ENCODE assay signal across 8 mouse cellular contexts in genomic region chr2:25318971-25319773, GRCm38 (mm10). TPM values are rescaled to one million over a fixed set of nuclear protein-coding genes. Genes with fewer than 3 reads are reported as not detected.
DNase-seq lines count a peak whose midpoint lies in the region; ATAC-seq and TF ChIP-seq lines count a peak whose summit lies in the region.

Gene Grin1, minus strand, starts transcription at chr2:25319187.

- peak within 1 kb of the TSS; percentile 69 for H3K4me2 ChIP-seq in hindbrain, postnatal 0 days (ENCODE audit: low read depth, low read length)

- peak within 1 kb of the TSS; percentile 72 for H3K9ac ChIP-seq in hindbrain, postnatal 0 days (replicated peaks; ENCODE audit: low read length)

- H3K9me3 ChIP-seq in hindbrain, postnatal 0 days (ENCODE audit: low read length), result no peaks in the 10 kb centered on the region

- H3K27me3 ChIP-seq in hindbrain, postnatal 0 days (ENCODE audit: insufficient read depth, low read length), result no peaks in the 10 kb centered on the region

- peak within 1 kb of the TSS; percentile 92 for H3K27ac ChIP-seq in hindbrain, postnatal 0 days

- no peak for TF ChIP-seq CTCF in hindbrain, postnatal 0 days (IDR thresholded peaks at IDR 0.05; ENCODE audit: low read depth)

- ATAC-seq in hindbrain, postnatal 0 days, result peak; percentile 85

- peaks cover 4% of the 10 kb centered on the region; the same call in 1 of the 2 replicates for H3K36me3 ChIP-seq in hindbrain, postnatal 0 days (ENCODE audit: insufficient read depth, low read length)

- 10% methylated on average over 58 of the region's 58 CpGs for WGBS in hindbrain, postnatal 0 days

- no peaks in the 10 kb centered on the region for H3K4me1 ChIP-seq in hindbrain, postnatal 0 days (ENCODE audit: insufficient read depth, low read length)

- peak; percentile 21 for DNase-seq in T-cell, adult 2 months (ENCODE audit: low spot score)
- peak; percentile 90 for DNase-seq in cerebellum, adult 11-12 months
- peak; percentile 78 for DNase-seq in forelimb bud, embryonic 11.5 days (ENCODE audit: low read depth, low spot score)
- peak; percentile 96 for DNase-seq in hindbrain, postnatal 0 days (ENCODE audit: low spot score)
- DNase-seq in left cerebral cortex, adult 8-10 months (ENCODE audit: low spot score in 2 of 2), result peak; percentile 68 to 91
- peak; percentile 66 to 68 for DNase-seq in lung, postnatal 4 days
- peak; percentile 54 for DNase-seq in retina, postnatal 7 days (ENCODE audit: low read depth, low spot score)
- peak; percentile 35 for DNase-seq in urinary bladder, postnatal 36 days (ENCODE audit: low spot score in 2 of 2)

- H3K4me3 ChIP-seq in hindbrain, postnatal 0 days (ENCODE audit: low read length), result peak within 1 kb of the TSS; percentile 65

RNA-seq across cellular contexts. Expression of gene Grin1, which starts in this region (rescaled TPM):
- 146 and 156 TPM in 2 replicates for total RNA-seq in hindbrain, postnatal 0 days (2014; rRNA removed)
- polyA plus RNA-seq in hindbrain, postnatal 0 days (2015; fragmentation: Nextera tagmentation; extraction: Ambion mirVana), result 69.5 and 75.7 TPM in 2 replicates
- total RNA-seq in left cerebral cortex, adult 8-10 months (2022), result 100 to 1,000 TPM; 390 to 399 (median 395) TPM

Comparison
In these comparisons a context has a peak if more than half of its experiments do, and no peak if none do; other contexts are left out.
1. Peak in every context shown above with its lines: DNase-seq, ATAC-seq, H3K4me3 ChIP-seq and H3K27ac ChIP-seq.
2. DNase-seq: peak in every context shown above with its lines; median percentile 96 in hindbrain, postnatal 0 days; 90 in cerebellum, adult 11-12 months; 80 in left cerebral cortex, adult 8-10 months; 78 in forelimb bud, embryonic 11.5 days; 67 in lung, postnatal 4 days; 54 in retina, postnatal 7 days; 35 in urinary bladder, postnatal 36 days; 21 in T-cell, adult 2 months.